Mouse (Mus musculus): ENCODE measurements around the gene Pcdh18. TPM values are rescaled to one million over a fixed set of nuclear protein-coding genes. Genes with fewer than 3 reads are reported as not detected.

The Pcdh18 gene
- polyA plus RNA-seq (2016; fragmentation: Nextera tagmentation; extraction: Ambion mirVana), result 6.6 and 7.8 TPM in 2 replicates

DNA sequence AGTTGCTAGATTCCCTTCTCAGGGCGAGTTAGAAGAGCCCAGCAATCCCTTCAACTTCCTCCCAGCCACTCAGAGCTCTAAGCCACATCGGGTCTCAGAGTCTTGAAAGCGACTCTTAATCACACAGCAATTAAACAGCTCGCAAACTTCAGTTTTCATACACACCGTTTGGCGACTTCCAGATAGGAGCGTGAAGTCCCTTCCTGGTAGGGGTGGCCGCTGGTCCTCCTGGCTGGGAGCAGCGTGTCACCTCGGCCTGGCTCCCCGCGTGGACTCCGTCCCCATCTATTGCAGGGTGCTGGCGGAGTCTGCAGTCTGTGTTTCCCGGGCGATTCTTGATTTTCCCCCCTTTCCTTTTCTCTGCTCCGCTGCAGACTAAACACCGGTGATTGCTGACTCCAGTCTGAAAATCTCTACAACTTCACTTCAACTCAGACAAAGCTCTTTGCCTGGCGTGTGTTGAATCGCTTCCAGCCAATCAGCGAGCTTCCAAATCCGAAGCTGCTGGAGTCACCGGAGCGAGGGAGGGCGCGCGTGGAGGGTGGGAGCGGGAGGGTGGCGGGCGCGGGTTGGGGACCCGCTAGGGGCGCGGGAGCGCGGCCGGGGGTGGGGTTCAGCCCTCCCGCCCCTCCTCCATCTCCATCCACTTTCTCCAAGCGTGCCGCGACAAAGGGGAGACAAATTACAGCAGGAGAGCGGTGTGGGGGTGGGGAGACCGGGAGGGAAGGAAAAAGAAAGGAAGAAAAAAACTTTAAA lies at the start of gene Pcdh18:
Gene Pcdh18, minus strand, starts transcription at position 456 of the 756 bp plus-strand sequence.
- Histone ChIP-seq H3K27me3 (replicated peaks) (peaks cover 26% of the 10 kb centered on the region), H3K4me1 (no peaks in the 10 kb centered on the region), H3K9me3 (replicated peaks) (no peaks in the 10 kb centered on the region), H3K27ac (peak within 1 kb of the TSS; percentile 58), H3K36me3 (no peaks in the 10 kb centered on the region), H3K4me2 (peak within 1 kb of the TSS; percentile 67), H3K4me3 (peak within 1 kb of the TSS; percentile 49), H3K9ac (peak within 1 kb of the TSS; percentile 7; the same call in 1 of the 2 replicates)
- WGBS (ENCODE audit: insufficient replicate concordance), result under 1% methylated on average over 43 of the region's 43 CpGs
- ATAC-seq, result peak; percentile 35; the same call in 1 of the 2 replicates

DNA sequence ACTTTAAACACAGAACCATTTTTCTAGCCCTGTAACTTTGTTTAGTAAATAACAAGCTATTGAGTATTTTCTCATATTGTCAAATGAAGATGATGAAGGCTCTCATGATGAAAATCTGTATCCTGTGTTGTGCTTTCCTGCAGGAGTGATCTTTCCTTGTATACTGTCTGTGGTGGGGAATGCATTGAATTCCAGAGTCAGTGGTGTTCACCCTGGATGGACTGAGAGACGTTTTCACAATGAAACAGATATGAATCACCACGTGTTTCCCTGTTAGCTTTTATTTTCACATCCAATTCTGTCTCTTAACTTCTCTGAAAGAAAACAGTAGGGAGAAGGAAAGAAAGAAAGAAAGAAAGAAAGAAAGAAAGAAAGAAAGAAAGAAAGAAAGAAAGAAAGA lies 49.7 kb upstream of the Pcdh18 start:
- no peaks in the 10 kb centered on the region for H3K36me3 ChIP-seq
- no peaks in the 10 kb centered on the region for H3K9me3 ChIP-seq (replicated peaks)
- no peaks in the 10 kb centered on the region for H3K4me1 ChIP-seq
- WGBS (ENCODE audit: insufficient replicate concordance), result 46% methylated on average over 2 of the region's 2 CpGs
- no peak overlapping the region for H3K9ac ChIP-seq
- no peak overlapping the region for H3K4me2 ChIP-seq
- no peak overlapping the region for H3K4me3 ChIP-seq
- no peak overlapping the region for H3K27ac ChIP-seq
- no peak for ATAC-seq
- no peaks in the 10 kb centered on the region for H3K27me3 ChIP-seq (replicated peaks)

DNA sequence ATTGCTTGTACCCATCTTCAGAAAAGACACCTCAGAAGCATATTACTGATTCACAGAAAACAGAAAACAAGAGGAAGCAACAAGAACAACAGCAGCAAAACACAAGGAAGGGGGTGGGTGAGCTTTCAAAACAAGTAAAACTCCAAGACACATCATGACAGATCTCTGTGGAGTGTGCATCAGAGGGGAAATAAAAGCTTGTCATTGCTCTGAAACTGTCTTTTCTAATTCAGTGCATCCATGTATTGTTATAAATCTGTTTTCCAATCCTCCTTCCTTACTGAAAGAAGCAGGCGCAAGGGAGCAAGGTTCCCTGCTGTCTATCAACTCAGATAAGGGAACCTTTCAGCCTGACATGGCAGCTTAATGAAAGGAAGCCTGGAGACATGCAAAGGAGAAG lies 48.4 kb upstream of the Pcdh18 start:
- no peaks in the 10 kb centered on the region for H3K4me1 ChIP-seq
- WGBS (ENCODE audit: insufficient replicate concordance), result 60% methylated on average over 1 of the region's 1 CpGs

DNA sequence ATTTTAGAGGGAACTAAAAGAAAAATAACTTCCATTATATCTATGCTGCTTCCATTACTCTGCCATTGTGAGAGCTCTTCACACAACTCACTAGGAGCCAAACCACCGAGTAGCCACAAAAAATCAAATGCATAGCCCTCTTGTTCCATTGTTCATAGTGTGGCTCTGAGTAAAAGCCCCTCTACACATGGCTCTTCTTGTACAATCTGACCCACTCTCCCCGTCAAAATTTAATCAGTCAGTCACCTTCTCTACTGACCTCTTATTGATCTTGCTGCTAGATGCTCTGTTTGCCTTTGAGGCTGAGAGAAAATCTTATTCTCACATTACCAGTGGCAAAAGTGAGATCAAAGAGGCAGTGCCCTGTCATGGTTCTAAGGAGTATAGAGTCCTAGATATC lies 31.2 kb upstream of the Pcdh18 start:
- H3K36me3 ChIP-seq, result no peaks in the 10 kb centered on the region
- H3K4me1 ChIP-seq, result no peaks in the 10 kb centered on the region
- H3K4me2 ChIP-seq, result no peak overlapping the region
- no peaks in the 10 kb centered on the region for H3K27me3 ChIP-seq (replicated peaks)
- no peak overlapping the region for H3K9ac ChIP-seq
- ATAC-seq, result no peak
- no peak overlapping the region for H3K4me3 ChIP-seq
- H3K27ac ChIP-seq, result no peak overlapping the region
- 41% methylated on average over 2 of the region's 2 CpGs for WGBS (ENCODE audit: insufficient replicate concordance)
- H3K9me3 ChIP-seq (replicated peaks), result no peaks in the 10 kb centered on the region

More for the DNA sequence above, 48.4 kb upstream of the Pcdh18 start:
- H3K27ac ChIP-seq, result no peak overlapping the region
- no peaks in the 10 kb centered on the region for H3K9me3 ChIP-seq (replicated peaks)
- no peak for ATAC-seq
- no peak overlapping the region for H3K4me3 ChIP-seq
- no peaks in the 10 kb centered on the region for H3K36me3 ChIP-seq
- H3K4me2 ChIP-seq, result no peak overlapping the region
- no peak overlapping the region for H3K9ac ChIP-seq
- no peaks in the 10 kb centered on the region for H3K27me3 ChIP-seq (replicated peaks)

DNA sequence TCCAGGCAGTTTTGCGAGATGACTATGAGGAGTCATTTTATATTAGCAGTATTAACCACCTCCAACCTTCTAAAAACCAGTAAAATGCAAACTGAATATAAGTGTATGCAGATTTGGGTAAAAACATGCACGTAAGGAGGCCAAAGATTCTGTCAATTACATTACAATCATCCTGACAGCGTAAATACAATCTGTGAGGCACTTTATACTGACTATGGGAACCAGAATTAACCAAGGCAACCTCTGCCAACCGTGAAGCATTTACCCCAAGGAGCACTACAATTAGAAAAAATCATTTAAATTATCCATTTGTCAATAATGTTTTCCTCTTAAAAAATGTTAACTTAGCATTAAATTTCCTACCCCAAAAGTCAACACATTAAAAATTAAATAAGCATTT lies 30.6 kb upstream of the Pcdh18 start:
- Histone ChIP-seq H3K4me1 (no peaks in the 10 kb centered on the region), H3K4me3 (no peak overlapping the region), H3K9me3 (replicated peaks) (no peaks in the 10 kb centered on the region), H3K27ac (no peak overlapping the region), H3K9ac (no peak overlapping the region), H3K36me3 (no peaks in the 10 kb centered on the region), H3K4me2 (no peak overlapping the region), H3K27me3 (replicated peaks) (no peaks in the 10 kb centered on the region)
- WGBS (ENCODE audit: insufficient replicate concordance), result 59% methylated on average over 4 of the region's 4 CpGs
- no peak for ATAC-seq

DNA sequence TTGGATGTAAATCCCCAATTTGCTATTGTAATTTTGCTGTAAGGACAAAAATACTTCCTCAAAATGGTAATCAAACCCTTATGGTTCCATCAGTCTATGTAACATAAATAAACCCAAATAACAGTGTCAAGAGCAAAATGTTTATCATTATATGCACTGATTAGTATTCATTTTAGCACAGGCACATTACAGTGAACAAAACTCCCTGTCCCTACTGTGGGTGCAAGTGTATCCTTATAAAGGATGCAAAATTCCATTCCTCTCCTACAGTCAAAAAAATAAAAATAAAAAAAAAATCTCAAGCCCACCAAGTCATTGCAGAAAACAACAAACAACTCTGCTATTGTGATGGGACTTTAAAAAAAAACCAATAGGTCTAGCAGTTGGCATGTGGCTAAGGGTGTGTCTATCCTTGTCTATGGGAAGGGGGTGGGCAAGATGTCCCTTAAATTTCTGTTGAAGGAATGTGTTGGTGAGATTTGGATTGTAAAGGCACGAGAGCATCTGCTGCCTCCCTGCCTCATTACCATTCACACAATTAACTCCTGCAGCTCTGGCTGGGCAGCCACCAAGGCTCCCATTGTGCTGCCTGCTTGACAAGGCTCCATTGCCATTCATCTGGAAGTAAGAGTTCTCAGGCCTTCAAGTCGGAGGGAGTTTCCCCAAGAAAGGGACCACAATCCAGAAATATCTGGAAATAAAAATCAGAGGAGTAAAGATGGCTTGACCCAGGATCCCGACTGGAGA lies 12.0 kb upstream of the Pcdh18 start:
- H3K27ac ChIP-seq, result no peak overlapping the region
- no peaks in the 10 kb centered on the region for H3K9me3 ChIP-seq (replicated peaks)
- H3K36me3 ChIP-seq, result no peaks in the 10 kb centered on the region
- 25% methylated on average over 3 of the region's 3 CpGs for WGBS (ENCODE audit: insufficient replicate concordance)
- ATAC-seq, result no peak
- H3K4me1 ChIP-seq, result no peaks in the 10 kb centered on the region
- H3K4me3 ChIP-seq, result no peak overlapping the region
- H3K27me3 ChIP-seq (replicated peaks), result no peaks in the 10 kb centered on the region
- no peak overlapping the region for H3K9ac ChIP-seq
- no peak overlapping the region for H3K4me2 ChIP-seq

DNA sequence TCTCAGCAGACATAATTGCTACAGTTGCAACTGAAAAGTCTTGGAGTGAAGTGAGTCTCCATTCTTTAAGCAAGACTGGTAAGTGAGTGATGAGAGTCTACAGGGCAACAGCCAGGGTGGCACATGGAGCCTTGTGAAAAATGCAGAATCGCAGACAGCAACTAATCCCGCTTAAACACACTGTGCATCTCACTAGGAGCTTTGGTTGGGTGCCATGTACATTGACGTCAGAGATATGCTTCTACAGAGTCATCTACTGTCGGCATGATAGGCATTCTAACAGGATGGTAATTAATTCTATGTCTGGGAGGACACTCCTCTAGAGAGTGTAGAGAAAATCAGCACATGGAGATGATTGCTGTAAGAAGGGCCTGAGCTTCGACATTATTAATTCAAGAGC lies 5.6 kb upstream of the Pcdh18 start:
- Histone ChIP-seq H3K9ac (no peak overlapping the region), H3K4me2 (no peak overlapping the region), H3K4me1 (no peaks in the 10 kb centered on the region), H3K27me3 (replicated peaks) (peaks cover under 1% of the 10 kb centered on the region; the same call in 1 of the 2 replicates), H3K36me3 (no peaks in the 10 kb centered on the region), H3K4me3 (no peak overlapping the region), H3K9me3 (replicated peaks) (no peaks in the 10 kb centered on the region), H3K27ac (no peak overlapping the region)
- ATAC-seq, result no peak
- WGBS (ENCODE audit: insufficient replicate concordance), result 65% methylated on average over 5 of the region's 5 CpGs

DNA sequence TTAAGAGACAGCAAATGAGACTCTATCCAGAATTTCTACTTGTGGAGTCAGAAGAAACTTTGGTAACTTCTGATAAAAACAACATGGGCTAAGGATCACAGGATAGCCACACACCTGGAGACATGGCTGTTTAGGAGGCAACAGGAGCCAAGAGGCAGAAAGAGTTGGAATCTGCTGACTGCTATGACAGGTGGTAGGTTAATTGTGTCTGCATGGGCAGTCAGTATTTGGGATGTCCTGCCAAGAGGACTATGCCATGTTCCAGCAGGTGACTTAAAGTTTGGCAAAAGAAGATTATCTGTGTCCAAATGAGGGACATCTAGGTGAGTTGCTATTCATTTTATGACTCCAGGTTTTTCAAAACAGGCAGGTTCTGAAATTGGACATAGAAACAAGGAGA lies 4.8 kb upstream of the Pcdh18 start:
- no peak overlapping the region for H3K4me2 ChIP-seq
- ATAC-seq, result no peak
- H3K27ac ChIP-seq, result no peak overlapping the region

DNA sequence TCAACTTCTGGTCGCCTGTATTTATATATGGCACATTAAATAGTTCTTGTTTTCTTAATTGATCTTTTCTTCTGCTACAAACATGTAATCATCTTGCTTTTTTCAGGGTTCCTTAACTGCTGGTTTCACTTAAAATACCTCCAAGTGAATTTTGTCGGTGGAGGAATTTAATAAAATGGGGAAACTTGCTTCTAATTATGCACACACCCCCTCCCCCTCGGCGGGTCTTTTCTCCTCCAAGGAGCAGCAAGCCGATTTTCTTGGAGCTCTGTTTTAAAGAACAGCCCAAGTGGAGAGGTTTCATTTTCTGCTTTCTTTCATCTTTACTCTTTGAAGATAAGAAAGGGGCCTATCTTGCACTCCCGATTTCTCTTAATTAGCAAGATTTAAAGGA lies 498 bp upstream of the Pcdh18 start:
- Histone ChIP-seq H3K27ac (no peak overlapping the region), H3K9me3 (replicated peaks) (no peaks in the 10 kb centered on the region), H3K9ac (peak overlapping the region; percentile 7; the same call in 1 of the 2 replicates), H3K4me1 (no peaks in the 10 kb centered on the region), H3K36me3 (no peaks in the 10 kb centered on the region), H3K27me3 (replicated peaks) (peaks cover 26% of the 10 kb centered on the region), H3K4me2 (peak overlapping the region; percentile 67), H3K4me3 (peak overlapping the region; percentile 49)
- 1% methylated on average over 6 of the region's 6 CpGs for WGBS (ENCODE audit: insufficient replicate concordance)
- ATAC-seq, result no peak

More for the DNA sequence above, 4.8 kb upstream of the Pcdh18 start:
- Histone ChIP-seq H3K4me1 (no peaks in the 10 kb centered on the region), H3K9ac (no peak overlapping the region), H3K36me3 (no peaks in the 10 kb centered on the region), H3K27me3 (replicated peaks) (peaks cover 8% of the 10 kb centered on the region), H3K4me3 (no peak overlapping the region), H3K9me3 (replicated peaks) (no peaks in the 10 kb centered on the region)

DNA sequence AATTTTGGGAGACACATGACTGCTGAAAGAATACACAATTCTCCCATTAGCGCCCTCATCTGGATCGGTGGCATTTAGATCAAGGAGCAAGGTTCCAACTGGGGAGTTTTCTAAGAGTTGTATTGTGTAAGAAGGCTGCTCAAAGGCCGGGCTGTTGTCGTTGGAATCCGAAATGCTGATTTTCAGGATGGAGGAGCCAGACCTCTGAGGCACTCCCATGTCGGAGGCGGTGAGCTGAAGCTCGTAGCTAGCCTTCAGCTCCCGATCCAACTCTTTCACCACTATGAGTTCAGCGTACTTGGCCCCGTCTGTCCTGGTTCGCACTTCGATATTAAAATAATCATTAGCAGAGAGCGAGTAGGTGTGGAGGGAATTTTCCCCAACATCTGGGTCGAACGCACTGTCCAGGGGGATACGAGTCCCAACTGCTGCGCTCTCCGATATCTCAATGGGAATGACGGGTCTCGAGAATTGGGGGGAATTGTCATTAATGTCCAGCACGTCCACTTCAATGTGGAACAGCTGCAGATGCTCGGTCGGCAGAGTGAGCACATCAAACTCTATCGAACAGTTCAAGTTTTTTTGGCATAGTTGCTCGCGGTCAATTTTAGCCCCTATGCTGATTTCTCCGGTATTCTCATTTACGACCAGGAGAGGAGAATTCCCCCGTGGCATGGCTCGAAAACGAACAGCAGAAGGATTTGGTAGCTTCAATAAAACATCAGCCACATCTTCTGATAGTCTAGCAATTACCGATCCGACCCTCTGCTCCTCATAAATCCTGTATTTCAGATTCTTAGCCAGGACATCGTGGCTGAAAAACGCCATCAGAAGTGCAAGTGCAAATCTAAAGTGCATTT lies 909 bp downstream of the Pcdh18 start:
- H3K4me3 ChIP-seq, result peak overlapping the region; percentile 49
- H3K9me3 ChIP-seq (replicated peaks), result no peaks in the 10 kb centered on the region
- ATAC-seq, result no peak
- H3K27me3 ChIP-seq (replicated peaks), result peaks cover 26% of the 10 kb centered on the region
- peak overlapping the region; percentile 58 for H3K27ac ChIP-seq
- no peak overlapping the region for H3K9ac ChIP-seq
- H3K4me1 ChIP-seq, result no peaks in the 10 kb centered on the region
- H3K4me2 ChIP-seq, result peak overlapping the region; percentile 67
- H3K36me3 ChIP-seq, result no peaks in the 10 kb centered on the region
- 4% methylated on average over 36 of the region's 36 CpGs for WGBS (ENCODE audit: insufficient replicate concordance)

DNA sequence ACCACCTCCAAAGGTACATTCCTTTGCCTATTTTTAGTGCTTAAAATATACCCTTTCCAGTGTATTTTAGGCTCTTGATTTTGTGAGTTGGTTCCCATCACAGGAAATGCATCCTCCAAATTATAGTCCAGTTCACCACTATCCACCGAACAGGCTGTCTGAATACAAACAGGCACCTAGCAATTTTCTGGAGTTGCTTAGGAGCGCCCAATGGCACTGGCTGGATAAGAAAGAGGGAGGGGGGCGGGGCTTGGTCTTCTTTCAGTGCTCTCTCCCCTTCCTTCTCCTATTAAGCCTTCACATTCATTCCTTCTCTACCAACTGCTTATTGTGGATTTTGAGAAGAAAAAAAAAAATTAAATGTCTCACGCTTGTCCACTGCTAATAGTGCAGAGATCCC lies 4.4 kb downstream of the Pcdh18 start:
- Histone ChIP-seq H3K4me3 (no peak overlapping the region), H3K36me3 (no peaks in the 10 kb centered on the region), H3K9ac (no peak overlapping the region), H3K27ac (no peak overlapping the region), H3K9me3 (replicated peaks) (no peaks in the 10 kb centered on the region), H3K4me1 (no peaks in the 10 kb centered on the region), H3K27me3 (replicated peaks) (peaks cover 26% of the 10 kb centered on the region), H3K4me2 (no peak overlapping the region)
- ATAC-seq, result no peak
- 63% methylated on average over 4 of the region's 4 CpGs for WGBS (ENCODE audit: insufficient replicate concordance)
